Mouse (Mus musculus) MEL (cell line): ENCODE results near the gene Kif19a. TPM values are rescaled to one million over a fixed set of nuclear protein-coding genes. Genes with fewer than 3 reads are reported as not detected.

Experiments
- DNase-seq: peaks from one replicate; pipeline ENCODE4 v3.0.0; 2011; ENCODE audit warnings: low read depth, low spot score
- H3K27ac ChIP-seq: 2 replicates; pipeline ENCODE4 v1.5.1; 2012; ENCODE audit warnings: low read depth, mild to moderate bottlenecking, control low read depth, low read length, moderate library complexity; ENCODE audit not compliant: control insufficient read depth
- H3K27me3 ChIP-seq, 2 experiments: fragments of 150-350 bp in 1 of 2; sonication (generic) in 1 of 2; 2 replicates each; pipeline ENCODE4 v1.6.1; 2012; ENCODE audit warnings: low read length in 2 of 2, mild to moderate bottlenecking in 2 of 2, improper control_type of control experiment in 1 of 2, moderate library complexity in 1 of 2; ENCODE audit not compliant: insufficient read depth in 2 of 2, control insufficient read depth in 1 of 2
- H3K36me3 ChIP-seq, 2 experiments: 2 replicates each; pipeline ENCODE4 v1.6.1; 2012 to 2014; ENCODE audit warnings: low read length in 2 of 2, improper control_type of control experiment in 1 of 2, inconsistent platforms in 1 of 2, mild to moderate bottlenecking in 1 of 2; ENCODE audit not compliant: insufficient read depth in 2 of 2, control insufficient read depth in 1 of 2
- H3K4me1 ChIP-seq, 2 experiments: fragments of 150-350 bp in 1 of 2; sonication (generic) in 1 of 2; 2 replicates each; pipeline ENCODE4 v1.6.1; 2012; ENCODE audit warnings: low read length in 2 of 2, improper control_type of control experiment in 1 of 2, mild to moderate bottlenecking in 1 of 2; ENCODE audit not compliant: insufficient read depth in 2 of 2, control insufficient read depth in 1 of 2
- H3K4me3 ChIP-seq, 2 experiments: fragments of 150-350 bp in 1 of 2; sonication (generic) in 1 of 2; 2 replicates each; pipeline ENCODE4 v1.5.1; 2012; ENCODE audit warnings: low read depth in 2 of 2, low read length in 2 of 2, mild to moderate bottlenecking in 2 of 2, moderate library complexity in 2 of 2, control low read depth in 1 of 2, improper control_type of control experiment in 1 of 2; ENCODE audit not compliant: control insufficient read depth in 1 of 2, insufficient read depth in 1 of 2
- H3K79me2 ChIP-seq: 2 replicates; pipeline ENCODE4 v1.6.1; 2012; ENCODE audit warnings: mild to moderate bottlenecking, low read length, moderate library complexity; ENCODE audit not compliant: control insufficient read depth, poor library complexity, insufficient read depth
- H3K9ac ChIP-seq: 2 replicates; pipeline ENCODE4 v1.6.1; 2012; ENCODE audit warnings: low read depth, mild to moderate bottlenecking, control low read depth, low read length, moderate library complexity; ENCODE audit not compliant: control insufficient read depth, poor library complexity, severe bottlenecking
- H3K9me3 ChIP-seq: fragments of 150-350 bp; sonication (generic); replicated peaks from 2 replicates; pipeline ENCODE4 v1.6.1; 2012; ENCODE audit warnings: mild to moderate bottlenecking, low read length, improper control_type of control experiment, moderate library complexity; ENCODE audit not compliant: insufficient read depth
- BHLHE40 ChIP-seq: IDR thresholded peaks from 2 replicates; pipeline ENCODE4 v1.6.1; 2012; ENCODE audit warnings: low read depth, mild to moderate bottlenecking, inconsistent platforms, low read length, improper control_type of control experiment, borderline replicate concordance
- CHD1 ChIP-seq: IDR thresholded peaks from 2 replicates; pipeline ENCODE4 v1.6.1; 2012; ENCODE audit warnings: low read depth, mild to moderate bottlenecking, inconsistent platforms, low read length, improper control_type of control experiment
- CHD2 ChIP-seq: IDR thresholded peaks from 2 replicates; pipeline ENCODE4 v1.6.1; 2011; ENCODE audit warnings: low read length, improper control_type of control experiment
- ETS1 ChIP-seq: IDR thresholded peaks from 2 replicates; pipeline ENCODE4 v1.6.1; 2012; ENCODE audit warnings: low read depth, mild to moderate bottlenecking, inconsistent platforms, low read length, improper control_type of control experiment, moderate library complexity
- GATA1 ChIP-seq: IDR thresholded peaks from 2 replicates; pipeline ENCODE4 v1.6.1; 2011; ENCODE audit warnings: low read depth, low read length, improper control_type of control experiment
- HCFC1 ChIP-seq: IDR thresholded peaks from 2 replicates; pipeline ENCODE4 v1.6.1; 2012; ENCODE audit warnings: low read depth, mild to moderate bottlenecking, inconsistent platforms, low read length, improper control_type of control experiment, moderate library complexity
- KAT2A ChIP-seq: conservative IDR thresholded peaks from 2 replicates; pipeline ENCODE4 v1.6.1; 2012; ENCODE audit warnings: low read depth, low read length, improper control_type of control experiment, inconsistent platforms
- MAFK ChIP-seq: IDR thresholded peaks from 2 replicates; pipeline ENCODE4 v1.6.1; 2011; ENCODE audit warnings: low read depth, mild to moderate bottlenecking, low read length, improper control_type of control experiment, borderline replicate concordance
- MAX ChIP-seq: IDR thresholded peaks from 2 replicates; pipeline ENCODE4 v1.6.1; 2011; ENCODE audit warnings: low read length, improper control_type of control experiment
- MAZ ChIP-seq: IDR thresholded peaks from 2 replicates; pipeline ENCODE4 v1.6.1; 2012; ENCODE audit warnings: low read depth, mild to moderate bottlenecking, inconsistent platforms, low read length, improper control_type of control experiment
- MXI1 ChIP-seq: IDR thresholded peaks from 2 replicates; pipeline ENCODE4 v1.6.1; 2011; ENCODE audit warnings: mild to moderate bottlenecking, low read depth, low read length, improper control_type of control experiment
- MYB ChIP-seq: IDR thresholded peaks from 2 replicates; pipeline ENCODE4 v1.6.1; 2011; ENCODE audit warnings: mild to moderate bottlenecking, low read depth, low read length, improper control_type of control experiment
- NELFE ChIP-seq: IDR thresholded peaks from 2 replicates; pipeline ENCODE4 v1.6.1; 2011; ENCODE audit warnings: low read depth, low read length, improper control_type of control experiment
- POLR2A ChIP-seq, 2 experiments: IDR thresholded peaks; 2 replicates each; pipeline ENCODE4 v1.6.1; 2011 to 2012; ENCODE audit warnings: low read length in 2 of 2, mild to moderate bottlenecking in 2 of 2, control low read depth in 1 of 2, improper control_type of control experiment in 1 of 2, low read depth in 1 of 2, moderate library complexity in 1 of 2; ENCODE audit not compliant: control insufficient read depth in 1 of 2, insufficient read depth in 1 of 2, poor library complexity in 1 of 2
- RAD21 ChIP-seq: IDR thresholded peaks from 2 replicates; pipeline ENCODE4 v1.6.1; 2011; ENCODE audit warnings: mild to moderate bottlenecking, low read depth, low read length, improper control_type of control experiment
- TAL1 ChIP-seq: IDR thresholded peaks from 2 replicates; pipeline ENCODE4 v1.6.1; 2012; ENCODE audit warnings: mild to moderate bottlenecking, inconsistent platforms, low read length, moderate library complexity, mixed read lengths
- TBP ChIP-seq: IDR thresholded peaks from 2 replicates; pipeline ENCODE4 v1.8.0; 2011; ENCODE audit warnings: low read depth, low read length, improper control_type of control experiment
- USF2 ChIP-seq, 2 experiments: IDR thresholded peaks; 2 replicates each; pipeline ENCODE4 v1.6.1; 2011 to 2012; ENCODE audit warnings: improper control_type of control experiment in 2 of 2, low read length in 2 of 2, borderline replicate concordance in 1 of 2, inconsistent platforms in 1 of 2, low read depth in 1 of 2, mild to moderate bottlenecking in 1 of 2; ENCODE audit not compliant: insufficient read depth in 1 of 2
- ZC3H11A ChIP-seq: IDR thresholded peaks from 2 replicates; pipeline ENCODE4 v1.6.1; 2012; ENCODE audit warnings: low read depth, mild to moderate bottlenecking, inconsistent platforms, low read length, improper control_type of control experiment
- ZKSCAN1 ChIP-seq: IDR thresholded peaks from 2 replicates; pipeline ENCODE4 v1.6.1; 2012; ENCODE audit warnings: low read depth, mild to moderate bottlenecking, inconsistent platforms, low read length, improper control_type of control experiment, moderate library complexity
- ZNF384 ChIP-seq: IDR thresholded peaks from 2 replicates; pipeline ENCODE4 v1.6.1; 2012; ENCODE audit warnings: low read depth, mild to moderate bottlenecking, inconsistent platforms, low read length, improper control_type of control experiment
- polyA plus RNA-seq, 2 experiments: library from polyadenylated mRNA; stranded (reverse) in 1 of 2; unstranded in 1 of 2; fragments of >175 nt in 1 of 2; fragments of >200 nt in 1 of 2; gene quantifications; 2 replicates each; pipeline versions ENCODE4 v1.2.1 to v1.2.4; 2012; ENCODE audit warnings: low replicate concordance in 2 of 2, low read depth in 1 of 2; ENCODE audit not compliant: insufficient read length in 2 of 2, insufficient read depth in 1 of 2, missing spikeins in 1 of 2
- total RNA-seq: library from RNA; depleted of rRNA; stranded (reverse); fragments of 300-350 nt; gene quantifications from 2 replicates; pipeline ENCODE4 v1.2.3, GENCODE M21; 2012

The Kif19a gene
- total and polyA plus RNA-seq, 3 experiments: not detected

GRCm38 (mm10) chr11:114791351-114791889 is 26.2 kb downstream of the Kif19a start:
- Histone ChIP-seq H3K79me2 (no peaks in the 10 kb centered on the region), H3K27ac (no peak overlapping the region), H3K4me3 (no peak overlapping the region), H3K27me3 (no peaks in the 10 kb centered on the region), H3K36me3 (no peaks in the 10 kb centered on the region), H3K9ac (no peak overlapping the region), H3K9me3 (no peaks in the 10 kb centered on the region), H3K4me1 (no peaks in the 10 kb centered on the region)
- DNase-seq: no peak
- TF ChIP-seq CHD1: no peak

GRCm38 (mm10) chr11:114791891-114792411 is 26.8 kb downstream of the Kif19a start:
- no peaks in the 10 kb centered on the region for H3K36me3 ChIP-seq
- no peaks in the 10 kb centered on the region for H3K79me2 ChIP-seq
- H3K4me3 ChIP-seq: no peak overlapping the region
- no peaks in the 10 kb centered on the region for H3K4me1 ChIP-seq
- H3K9me3 ChIP-seq: no peaks in the 10 kb centered on the region
- H3K9ac ChIP-seq: no peak overlapping the region
- TF ChIP-seq HCFC1 (no peak), MAZ (no peak), BHLHE40 (no peak), ZC3H11A (no peak), TAL1 (no peak), KAT2A (no peak), CHD2 (no peak), MAX (no peak), MAFK (no peak), ETS1 (no peak), POLR2A (IDR thresholded peaks at IDR 0.05; ENCODE audit: control insufficient read depth in 1 of 2, insufficient read depth in 1 of 2, low read depth in 1 of 2, low read length in 2 of 2, poor library complexity in 1 of 2) (no peak), TBP (no peak), MXI1 (no peak), MYB (no peak), ZKSCAN1 (no peak)
- no peak for DNase-seq
- H3K27ac ChIP-seq: no peak overlapping the region
- H3K27me3 ChIP-seq: no peaks in the 10 kb centered on the region

GRCm38 (mm10) chr11:114792931-114793494 is 27.8 kb downstream of the Kif19a start:
- no peaks in the 10 kb centered on the region for H3K9me3 ChIP-seq
- no peak overlapping the region for H3K4me3 ChIP-seq
- H3K36me3 ChIP-seq: no peaks in the 10 kb centered on the region
- H3K4me1 ChIP-seq: no peaks in the 10 kb centered on the region
- no peak for DNase-seq
- no peak overlapping the region for H3K27ac ChIP-seq
- H3K27me3 ChIP-seq: no peaks in the 10 kb centered on the region
- TF ChIP-seq TAL1 (no peak), POLR2A (IDR thresholded peaks at IDR 0.05; ENCODE audit: control insufficient read depth in 1 of 2, insufficient read depth in 1 of 2, low read depth in 1 of 2, low read length in 2 of 2, poor library complexity in 1 of 2) (no peak), ZC3H11A (no peak), ZNF384 (no peak), GATA1 (no peak), NELFE (no peak), RAD21 (no peak), USF2 (IDR thresholded peaks at IDR 0.05; ENCODE audit: borderline replicate concordance in 1 of 2, insufficient read depth in 1 of 2, low read depth in 1 of 2, low read length in 2 of 2) (no peak), TBP (no peak)
- TF ChIP-seq, all 39 proteins: peak for 0
- Histone ChIP-seq H3K79me2 (no peaks in the 10 kb centered on the region), H3K9ac (no peak overlapping the region)
